Mouse (Mus musculus): ENCODE data around the gene Csnk2a2.

The Csnk2a2 gene

DNA sequence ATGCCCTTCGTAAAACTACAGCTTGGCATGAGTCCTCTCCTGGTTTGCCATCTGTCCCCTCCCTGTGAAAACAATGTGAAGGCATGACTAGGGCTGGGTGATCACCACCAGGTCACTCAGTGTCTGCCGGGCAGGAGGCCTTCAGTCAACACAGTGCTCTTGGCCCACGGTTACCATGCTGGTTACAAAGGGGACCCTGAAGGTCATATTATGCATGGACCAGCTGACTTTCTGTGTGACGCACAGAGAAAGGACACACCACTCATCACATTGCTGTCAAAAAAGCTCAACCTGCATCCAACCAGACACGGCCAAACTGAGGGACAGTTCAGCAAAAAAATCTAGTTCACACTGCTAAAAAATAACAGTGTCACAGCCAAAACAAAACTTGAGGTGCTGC is at the start of gene Csnk2a2:
Csnk2a2 (minus strand) TSS at position 34 of the 400 bp plus-strand sequence.
- no peak for DNase-seq (ENCODE audit: low spot score)

DNA sequence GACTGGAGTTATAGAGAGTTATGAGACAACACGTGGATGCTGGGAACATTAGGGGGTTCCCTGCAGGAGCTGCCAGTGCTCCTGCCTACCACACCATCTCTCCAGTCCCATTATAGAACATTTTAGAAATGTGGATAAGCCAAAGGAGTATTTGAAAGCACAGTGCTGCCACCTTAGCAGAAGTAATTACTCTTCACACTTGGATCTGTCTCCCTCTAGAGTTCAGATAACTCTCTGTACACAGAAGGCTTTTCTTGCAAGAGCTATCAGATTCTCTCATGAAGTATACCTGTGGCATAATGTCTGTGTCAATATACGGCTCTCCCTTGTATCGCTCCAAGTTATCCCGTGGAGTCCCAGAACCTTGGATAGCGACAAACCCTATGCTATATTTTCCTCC is 49.6 kb upstream of the Csnk2a2 start:
- DNase-seq (ENCODE audit: low spot score): no peak

- peak; percentile 24 for DNase-seq (ENCODE audit: low spot score)
Observed at GRCm38 (mm10) chr8:95533584-95534387, 43.9 kb upstream of the Csnk2a2 start, which contains the start of gene Ccdc113. Gene Ccdc113, plus strand, starts transcription at chr8:95534085.

DNA sequence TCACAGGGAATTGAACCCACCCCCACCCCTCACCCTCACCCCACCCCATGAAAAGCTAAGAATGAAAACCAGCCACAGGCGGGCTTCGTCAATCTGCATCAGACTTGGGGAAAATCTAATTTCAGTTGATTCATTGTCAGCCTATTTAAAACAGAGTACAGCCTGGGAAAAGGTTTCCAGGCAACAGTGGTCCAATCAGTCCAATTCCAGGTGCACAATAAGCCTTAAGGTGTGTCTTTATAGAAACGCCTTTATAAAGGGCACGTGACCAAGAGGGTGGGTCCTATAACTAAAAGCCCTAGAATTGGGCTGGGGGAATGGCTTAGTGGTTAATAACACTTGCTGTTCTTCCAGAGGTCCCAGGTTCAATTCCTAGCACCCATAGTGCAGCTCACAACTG is 42.4 kb upstream of the Csnk2a2 start:
- DNase-seq (ENCODE audit: low spot score): no peak

DNA sequence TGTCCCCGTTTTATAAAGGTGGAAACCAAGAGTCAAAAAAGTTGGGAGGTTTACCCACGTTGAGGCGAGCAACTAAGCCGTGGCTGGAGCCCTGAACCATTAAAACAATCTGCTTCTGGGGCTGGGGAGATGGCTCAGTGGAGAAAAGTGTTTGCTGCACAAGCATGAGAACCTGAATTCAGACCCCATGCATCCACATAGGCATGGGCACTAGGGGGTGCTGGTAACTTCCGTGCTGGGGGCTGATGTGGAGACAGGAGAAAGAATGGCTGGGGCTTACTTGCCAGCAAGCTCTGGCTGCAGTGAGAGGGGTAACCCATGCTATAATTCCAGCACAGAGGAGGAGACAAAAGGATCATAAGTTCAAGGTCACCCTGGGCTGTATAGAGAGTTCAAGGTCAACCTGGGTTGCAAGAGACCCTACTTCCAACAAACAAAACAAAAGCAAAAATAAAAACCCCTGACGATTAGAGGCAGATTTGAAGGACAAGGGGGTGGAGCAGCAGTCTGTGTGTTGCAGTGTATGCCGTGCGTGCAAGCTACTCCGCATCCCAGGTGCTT is 39.0 kb upstream of the Csnk2a2 start:
- DNase-seq (ENCODE audit: low spot score): no peak

DNA sequence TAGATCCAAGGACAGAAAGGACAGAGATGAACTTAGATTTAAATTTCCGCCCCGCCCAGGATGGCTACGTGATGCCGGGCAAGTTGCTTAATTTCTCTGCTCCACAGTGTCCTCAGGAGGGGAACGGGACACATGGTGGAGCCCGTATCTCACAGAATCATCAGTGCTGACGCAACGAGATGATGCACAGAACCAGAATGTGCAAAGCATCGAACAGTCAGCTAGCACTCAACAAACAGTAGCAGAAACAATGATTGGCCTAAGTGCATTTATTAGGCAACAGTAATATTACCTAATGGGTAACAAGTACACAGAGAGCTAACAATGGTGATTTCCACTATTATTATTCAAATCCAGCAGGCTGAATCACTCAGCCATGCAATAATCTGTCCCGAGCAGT is 38.4 kb upstream of the Csnk2a2 start:
- DNase-seq (ENCODE audit: low spot score): peak; percentile 18

DNA sequence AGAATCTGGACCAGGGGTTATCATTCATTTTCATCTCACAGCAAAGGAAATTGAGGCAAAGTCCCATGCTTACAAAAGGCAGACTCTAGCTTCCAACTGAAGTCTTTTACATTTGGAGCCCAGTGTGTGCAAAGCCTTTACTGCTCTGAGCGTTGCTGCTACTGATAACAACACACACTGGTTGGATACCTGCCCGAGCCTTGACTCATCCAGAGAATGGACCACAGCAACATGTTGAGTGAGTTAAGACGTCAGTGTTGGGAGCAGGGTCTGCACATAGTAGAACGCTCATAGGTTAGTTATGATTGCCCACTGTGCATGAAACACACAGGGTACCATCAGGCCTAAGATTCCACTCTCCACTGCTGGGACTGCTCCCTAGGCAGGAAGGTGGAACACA is 34.2 kb upstream of the Csnk2a2 start:
- DNase-seq (ENCODE audit: low spot score): no peak

DNA sequence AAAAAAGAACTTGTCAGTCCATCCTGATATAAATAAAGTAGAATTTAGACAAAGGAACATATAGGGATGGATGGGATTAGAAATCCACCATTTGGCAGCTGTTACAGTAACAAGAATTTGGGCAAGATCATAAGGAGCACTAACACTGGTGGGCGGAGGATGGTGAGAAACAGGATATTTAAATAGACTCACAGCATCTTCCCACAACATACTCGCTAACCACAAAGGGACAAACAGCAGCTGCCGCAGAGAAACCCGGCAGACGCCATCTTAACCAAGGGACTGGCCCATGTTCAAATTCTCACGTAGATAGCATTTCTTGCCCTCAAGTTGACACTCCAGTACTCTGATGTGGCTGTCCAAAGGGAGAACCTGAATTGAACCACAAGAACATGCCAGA is 27.1 kb upstream of the Csnk2a2 start:
- no peak for DNase-seq (ENCODE audit: low spot score)

- DNase-seq (ENCODE audit: low spot score): no peak
Observed at GRCm38 (mm10) chr8:95513219-95513618, 23.4 kb upstream of the Csnk2a2 start.

GRCm38 (mm10) chr8:95512257-95512656 is 22.4 kb upstream of the Csnk2a2 start:
- no peak for DNase-seq (ENCODE audit: low spot score)

DNA sequence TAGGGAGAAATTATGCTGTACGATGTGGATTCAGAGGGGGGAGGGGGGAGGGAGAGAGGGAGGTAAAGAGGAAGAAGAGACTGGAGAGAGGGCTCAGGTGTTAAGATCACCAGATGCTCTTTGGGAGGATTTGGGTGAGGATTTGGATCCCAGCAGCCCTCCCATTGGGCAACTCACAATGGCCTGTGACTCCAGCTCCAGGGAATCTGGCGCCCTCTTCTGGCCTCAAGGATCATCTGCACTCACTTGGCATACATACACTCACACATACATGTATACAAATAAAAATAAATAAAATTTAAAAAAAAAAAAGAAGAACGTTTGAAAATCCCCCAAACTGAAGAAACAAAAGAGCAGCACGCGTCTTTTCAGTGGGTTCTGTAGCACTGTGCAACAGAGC is 16.4 kb upstream of the Csnk2a2 start:
- no peak for DNase-seq (ENCODE audit: low spot score)

DNA sequence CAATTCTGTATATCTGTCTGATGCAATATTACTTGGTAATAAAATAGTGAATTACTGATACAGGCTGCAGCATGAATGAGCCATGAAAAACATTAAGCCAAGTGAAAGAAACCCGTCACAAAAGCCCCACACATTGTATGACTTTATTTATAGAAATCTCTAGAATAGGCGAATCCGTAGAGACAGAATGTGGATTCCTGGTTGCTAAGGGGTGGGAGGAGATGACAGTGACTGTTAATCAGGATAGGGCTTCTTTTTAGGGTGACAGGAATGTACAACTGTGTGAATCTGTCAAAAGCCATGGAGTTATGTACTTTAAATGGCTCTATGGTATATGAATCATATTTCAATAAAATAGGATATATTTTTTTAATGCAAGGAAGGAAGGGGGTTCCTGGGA is 15.8 kb upstream of the Csnk2a2 start:
- no peak for DNase-seq (ENCODE audit: low spot score)

GRCm38 (mm10) chr8:95504835-95505234 is 15.0 kb upstream of the Csnk2a2 start:
- DNase-seq (ENCODE audit: low spot score): no peak

DNA sequence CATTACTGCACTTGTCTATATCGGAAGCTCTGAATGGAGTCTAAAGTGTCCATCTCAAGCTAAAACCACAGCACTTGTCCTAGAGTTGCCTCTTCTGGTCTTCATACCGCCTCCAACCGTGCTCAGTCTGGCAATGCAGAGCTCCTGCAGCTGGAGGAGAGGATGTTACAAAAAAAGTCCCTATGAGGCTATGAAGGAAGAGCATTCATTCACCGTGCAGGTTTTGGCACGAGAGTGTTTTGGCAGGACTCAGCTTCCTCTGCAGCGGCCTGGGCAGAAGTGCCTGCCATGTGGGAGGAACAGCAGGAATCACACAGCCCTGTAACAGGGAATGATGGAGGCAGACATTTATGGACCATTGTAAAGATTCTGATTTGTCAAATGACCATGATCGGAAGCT is 12.6 kb upstream of the Csnk2a2 start:
- no peak for DNase-seq (ENCODE audit: low spot score)

DNA sequence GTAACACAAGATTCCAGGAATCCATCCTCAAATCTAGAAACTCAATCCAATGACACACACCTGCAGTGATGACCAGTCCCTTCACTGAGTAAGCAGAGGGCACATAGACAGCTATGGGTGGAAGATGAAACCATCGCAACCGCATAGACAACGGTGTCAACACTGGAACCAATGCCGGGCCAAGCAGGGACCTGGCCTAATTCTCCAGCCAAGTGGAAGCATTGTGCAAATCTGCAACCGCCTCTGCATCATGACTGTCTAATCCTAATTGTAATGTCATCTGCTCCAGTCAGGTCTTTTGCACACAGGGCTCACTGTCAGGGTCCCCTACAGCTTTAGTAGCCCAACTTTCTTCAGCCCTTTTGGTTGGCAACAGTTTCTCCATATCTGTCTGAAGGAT is 10.6 kb upstream of the Csnk2a2 start:
- no peak for DNase-seq (ENCODE audit: low spot score)

DNA sequence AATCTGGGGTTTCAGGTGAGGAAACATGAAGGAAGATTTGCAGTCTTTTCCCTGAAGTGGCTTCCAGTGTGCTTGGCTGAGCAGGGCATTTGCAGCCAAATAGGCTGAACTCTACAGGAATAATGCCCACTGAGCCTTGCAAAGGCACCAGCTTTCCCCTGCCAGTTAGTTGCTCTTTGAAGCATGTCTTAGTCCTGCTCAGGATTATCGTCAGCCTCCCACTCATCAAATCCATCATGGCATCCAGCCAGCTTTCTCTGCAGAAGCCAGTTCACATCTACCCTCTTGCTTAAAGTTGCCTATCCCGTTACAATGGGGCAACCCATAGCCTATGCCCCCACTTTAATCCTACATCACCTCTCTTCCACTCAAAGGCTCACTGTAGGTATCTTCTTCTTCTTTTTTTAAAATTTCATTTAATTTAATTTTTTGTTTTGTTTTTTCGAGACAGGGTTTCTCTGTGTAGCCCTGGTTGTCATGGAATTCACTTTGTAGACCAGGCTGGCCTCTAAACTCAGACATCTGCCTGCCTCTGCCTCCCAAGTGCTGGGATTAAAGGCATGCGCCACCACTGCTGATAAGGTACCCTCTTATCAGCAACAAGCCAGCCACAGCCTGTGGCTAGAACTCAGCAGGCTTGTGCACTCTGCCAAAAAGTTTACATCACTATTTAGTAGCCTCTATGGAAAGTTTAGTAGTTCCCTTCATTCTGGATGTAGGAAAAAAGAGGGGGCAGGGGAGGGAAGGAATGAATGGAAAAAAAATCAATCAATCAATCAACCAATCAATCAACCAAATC is 9.6 kb upstream of the Csnk2a2 start:
- no peak for DNase-seq (ENCODE audit: low spot score)

DNA sequence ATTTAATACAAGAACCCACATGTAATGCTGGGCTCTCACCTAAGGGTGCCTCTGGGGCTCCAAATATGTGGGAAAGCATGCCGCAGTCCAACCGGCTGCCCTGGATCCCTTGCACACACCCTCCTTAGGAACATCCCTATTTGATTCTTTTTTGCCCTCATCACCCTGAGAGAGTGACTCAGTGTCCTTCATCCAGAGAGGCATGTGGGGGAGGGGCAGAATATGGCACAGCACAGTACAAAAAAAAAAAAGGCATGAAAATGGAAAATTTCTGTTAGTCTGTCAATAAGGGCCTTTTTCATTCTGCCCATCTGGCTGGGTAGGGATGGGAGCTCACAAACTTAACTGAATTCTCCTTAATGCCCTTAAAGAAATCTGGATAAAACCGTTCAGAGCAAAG is 8.0 kb upstream of the Csnk2a2 start:
- DNase-seq (ENCODE audit: low spot score): no peak

- no peak for DNase-seq (ENCODE audit: low spot score)
Observed at GRCm38 (mm10) chr8:95496420-95496819, 6.6 kb upstream of the Csnk2a2 start.

GRCm38 (mm10) chr8:95495444-95495843 is 5.6 kb upstream of the Csnk2a2 start:
- DNase-seq (ENCODE audit: low spot score): no peak

GRCm38 (mm10) chr8:95492057-95492456 is 2.2 kb upstream of the Csnk2a2 start:
- no peak for DNase-seq (ENCODE audit: low spot score)

DNA sequence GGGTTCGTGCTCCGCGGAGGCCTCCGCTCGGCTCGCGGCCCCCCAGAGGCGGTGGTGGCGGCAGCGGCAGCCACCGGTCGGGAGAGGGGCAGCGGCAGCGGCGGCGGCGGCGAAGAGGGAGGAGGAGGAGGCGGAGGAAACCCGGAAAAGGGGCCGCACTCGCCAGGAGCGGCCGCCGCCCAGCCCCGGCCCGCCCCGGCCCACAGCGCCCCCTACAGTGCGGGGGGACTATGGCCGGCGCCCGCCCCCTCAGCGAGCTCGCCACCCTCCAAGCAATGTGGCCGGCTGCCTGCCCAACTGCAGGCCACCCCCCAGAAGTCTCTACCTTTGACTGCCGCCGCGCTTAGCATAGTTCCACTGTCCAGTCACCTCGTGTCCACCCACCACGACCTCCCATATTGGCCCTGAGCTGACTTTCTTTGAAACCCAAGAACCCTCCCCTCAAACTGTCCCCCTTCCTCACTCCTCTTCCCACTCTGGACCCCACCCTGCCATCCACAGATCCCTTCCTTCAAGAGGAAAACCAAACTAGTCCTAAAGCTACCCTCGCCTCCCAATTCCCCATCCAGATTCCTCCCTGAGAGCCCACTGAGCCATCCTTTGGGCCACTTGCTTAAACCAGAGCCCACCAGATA is 1.0 kb downstream of the Csnk2a2 start:
- DNase-seq (ENCODE audit: low spot score): peak; percentile 88

Data from MN1 (cell line).